Comparison of ENCODE assay signal across 11 mouse cellular contexts in genomic region chr7:27797906-27798811, GRCm38 (mm10). TPM values are rescaled to one million over a fixed set of nuclear protein-coding genes. Genes with fewer than 3 reads are reported as not detected.
DNase-seq lines count a peak whose midpoint lies in the region; ATAC-seq and TF ChIP-seq lines count a peak whose summit lies in the region.
"Had no signal": no experiment of that assay in that cellular context is flagged by ENCODE, and none has a peak within 500 bp of the region (broad histone marks: within the 10 kb centered on the region; RNA-seq: fewer than 3 reads in every experiment).

No protein-coding gene starts in this region.

- no peak overlapping the region for H3K9ac ChIP-seq in heart, adult 2 months (ENCODE audit: low read depth, low read length)
- H3K9ac ChIP-seq in lung, postnatal 0 days (replicated peaks; ENCODE audit: low read depth) = no peak overlapping the region
- H3K9ac ChIP-seq in limb, embryonic 13.5 days = no peak overlapping the region
- H3K9ac ChIP-seq in stomach, postnatal 0 days (ENCODE audit: low read length) = no peak overlapping the region
- H3K9ac ChIP-seq: liver, embryonic 13.5 days had no signal

- DNase-seq in heart, embryonic 10.5 days (ENCODE audit: low spot score) = peak; percentile 78
- no peak for DNase-seq in heart, adult 2 months
- DNase-seq in lung, postnatal 0 days (ENCODE audit: low spot score) = peak; percentile 41
- no peak for DNase-seq in lung, postnatal 36 days
- DNase-seq in stomach, postnatal 0 days (ENCODE audit: low spot score) = peak; percentile 23
- no peak for DNase-seq in left cerebral cortex, postnatal 25 days (ENCODE audit: low spot score in 2 of 2)
- DNase-seq in layer of hippocampus, postnatal 25 days (ENCODE audit: extremely low spot score in 1 of 2, low spot score in 1 of 2) = no peak
- DNase-seq: adrenal gland, adult 2 months; liver, embryonic 13.5 days; right cerebral cortex, adult 18-20 months had no signal

- H3K4me1 ChIP-seq in heart, embryonic 10.5 days = peaks cover 11% of the 10 kb centered on the region; the same call in 1 of the 2 replicates
- H3K4me1 ChIP-seq in heart, adult 2 months (ENCODE audit: control insufficient read depth, insufficient read depth, low read length) = no peaks in the 10 kb centered on the region
- no peaks in the 10 kb centered on the region for H3K4me1 ChIP-seq in lung, postnatal 0 days (ENCODE audit: insufficient read depth, low read depth, low read length)
- H3K4me1 ChIP-seq in limb, embryonic 13.5 days = peaks cover 7% of the 10 kb centered on the region
- no peaks in the 10 kb centered on the region for H3K4me1 ChIP-seq in stomach, postnatal 0 days (replicated peaks; ENCODE audit: control insufficient read depth, insufficient read depth)
- H3K4me1 ChIP-seq: liver, embryonic 13.5 days had no signal

- H3K9me3 ChIP-seq in heart, embryonic 10.5 days = no peaks in the 10 kb centered on the region
- no peaks in the 10 kb centered on the region for H3K9me3 ChIP-seq in lung, postnatal 0 days (ENCODE audit: low read length)
- H3K9me3 ChIP-seq in limb, embryonic 13.5 days = no peaks in the 10 kb centered on the region
- no peaks in the 10 kb centered on the region for H3K9me3 ChIP-seq in stomach, postnatal 0 days (ENCODE audit: control insufficient read depth, low read length)
- H3K9me3 ChIP-seq: liver, embryonic 13.5 days had no signal

- TF ChIP-seq POLR2A in heart, adult 2 months (IDR thresholded peaks at IDR 0.05; ENCODE audit: insufficient read depth, low read depth, low read length) = no peak

- intact Hi-C loops in heart, adult 2 months (cut with DNase I) = no loop called here
- intact Hi-C loops in left cerebral cortex, postnatal 25 days (cut with DNase I) = no loop called here

- no peaks in the 10 kb centered on the region for H3K79me2 ChIP-seq in heart, adult 2 months (replicated peaks; ENCODE audit: control insufficient read depth, insufficient read depth, low read length)

- 37% methylated on average over 6 of the region's 8 CpGs for WGBS in heart, embryonic 10.5 days
- WGBS in heart, adult 2 months = 36% methylated on average over 7 of the region's 8 CpGs
- 21% methylated on average over 7 of the region's 8 CpGs for WGBS in lung, postnatal 0 days
- 37% methylated on average over 8 of the region's 8 CpGs for WGBS in limb, embryonic 13.5 days
- 29% methylated on average over 8 of the region's 8 CpGs for WGBS in stomach, postnatal 0 days

- peak overlapping the region; percentile 60 for H3K27ac ChIP-seq in heart, embryonic 10.5 days
- H3K27ac ChIP-seq in heart, adult 2 months = no peak overlapping the region
- H3K27ac ChIP-seq in lung, postnatal 0 days (ENCODE audit: low read length) = no peak overlapping the region
- H3K27ac ChIP-seq in limb, embryonic 13.5 days = no peak overlapping the region
- H3K27ac ChIP-seq in stomach, postnatal 0 days (replicated peaks) = no peak overlapping the region
- H3K27ac ChIP-seq: liver, embryonic 13.5 days had no signal

- no peak overlapping the region for H3K4me2 ChIP-seq in lung, postnatal 0 days (replicated peaks; ENCODE audit: low read depth, low read length)
- H3K4me2 ChIP-seq in limb, embryonic 13.5 days (replicated peaks) = peak overlapping the region; percentile 41
- H3K4me2 ChIP-seq in stomach, postnatal 0 days (replicated peaks; ENCODE audit: low read depth) = no peak overlapping the region
- H3K4me2 ChIP-seq: liver, embryonic 13.5 days had no signal

- no peak for TF ChIP-seq CTCF in heart, adult 2 months (IDR thresholded peaks at IDR 0.05)
- peak; percentile 37; the same call in 1 of the 2 replicates for TF ChIP-seq CTCF in lung, postnatal 0 days (IDR thresholded peaks at IDR 0.05)
- peak; percentile 49 for TF ChIP-seq CTCF in stomach, postnatal 0 days (IDR thresholded peaks at IDR 0.05; ENCODE audit: low read depth)

- H3K4me3 ChIP-seq in heart, embryonic 10.5 days = peak overlapping the region; percentile 24
- no peak overlapping the region for H3K4me3 ChIP-seq in heart, adult 2 months
- H3K4me3 ChIP-seq in lung, postnatal 0 days (ENCODE audit: low read depth, low read length) = no peak overlapping the region
- no peak overlapping the region for H3K4me3 ChIP-seq in limb, embryonic 13.5 days
- H3K4me3 ChIP-seq in stomach, postnatal 0 days (ENCODE audit: low read depth, low read length) = no peak overlapping the region
- H3K4me3 ChIP-seq: liver, embryonic 13.5 days had no signal

- peak; percentile 56 for ATAC-seq in lung, postnatal 0 days
- no peak for ATAC-seq in limb, embryonic 13.5 days (ENCODE audit: low FRiP score, low read depth)
- no peak for ATAC-seq in stomach, postnatal 0 days (ENCODE audit: low FRiP score, low TSS enrichment)

- no peaks in the 10 kb centered on the region for H3K27me3 ChIP-seq in heart, embryonic 10.5 days (ENCODE audit: insufficient read depth, poor library complexity, severe bottlenecking)
- H3K27me3 ChIP-seq in heart, adult 2 months (ENCODE audit: control insufficient read depth, insufficient read depth, low read length) = peaks cover 2% of the 10 kb centered on the region; the same call in 1 of the 2 replicates
- H3K27me3 ChIP-seq in lung, postnatal 0 days (replicated peaks; ENCODE audit: insufficient read depth, low read length) = no peaks in the 10 kb centered on the region
- H3K27me3 ChIP-seq in limb, embryonic 13.5 days = no peaks in the 10 kb centered on the region
- no peaks in the 10 kb centered on the region for H3K27me3 ChIP-seq in stomach, postnatal 0 days (ENCODE audit: control insufficient read depth, insufficient read depth, low read length)
- H3K27me3 ChIP-seq: liver, embryonic 13.5 days had no signal

- no peak for TF ChIP-seq EP300 in heart, adult 2 months (IDR thresholded peaks at IDR 0.05; ENCODE audit: insufficient read depth, low read depth, low read length)
- TF ChIP-seq EP300 in lung, postnatal 0 days (IDR thresholded peaks at IDR 0.05) = no peak
- no peak for TF ChIP-seq EP300 in stomach, postnatal 0 days (optimal IDR thresholded peaks at IDR 0.05)

- H3K36me3 ChIP-seq in heart, embryonic 10.5 days = no peaks in the 10 kb centered on the region
- no peaks in the 10 kb centered on the region for H3K36me3 ChIP-seq in heart, adult 2 months (ENCODE audit: control insufficient read depth, insufficient read depth, low read length)
- no peaks in the 10 kb centered on the region for H3K36me3 ChIP-seq in lung, postnatal 0 days (ENCODE audit: insufficient read depth, low read length)
- no peaks in the 10 kb centered on the region for H3K36me3 ChIP-seq in limb, embryonic 13.5 days
- no peaks in the 10 kb centered on the region for H3K36me3 ChIP-seq in stomach, postnatal 0 days (ENCODE audit: control insufficient read depth, insufficient read depth, low read length)
- H3K36me3 ChIP-seq: liver, embryonic 13.5 days had no signal

RNA-seq across cellular contexts. Expression of gene Zfp626, which starts 8.8 kb away (rescaled TPM):
- 1.3 and 1.6 TPM in 2 replicates for polyA plus RNA-seq in heart, embryonic 10.5 days (2016; fragmentation: Nextera tagmentation; extraction: Ambion mirVana)
- 1 to 10 TPM; 5.1 to 5.2 TPM for total RNA-seq in heart, adult 2 months (2021)
- 0.68 and 1.4 TPM in 2 replicates for polyA plus RNA-seq in heart, adult 2 months (2012; rRNA removed)
- 1.7 and 2.0 TPM in 2 replicates for polyA plus RNA-seq in lung, postnatal 0 days (2015; fragmentation: Nextera tagmentation; extraction: Ambion mirVana)
- polyA plus RNA-seq in limb, embryonic 13.5 days (2015; fragmentation: Nextera tagmentation; extraction: Ambion mirVana) = 2.7 TPM in 2 replicates
- 1.3 and 1.6 TPM in 2 replicates for polyA plus RNA-seq in stomach, postnatal 0 days (2015; fragmentation: Nextera tagmentation; extraction: Ambion mirVana)
- 1 to 10 TPM; 7.2 to 8.2 TPM for total RNA-seq in left cerebral cortex, postnatal 25 days (2021)
- 1 to 10 TPM; 8.9 to 9.0 TPM for total RNA-seq in layer of hippocampus, postnatal 25 days (2021)

RNA-seq across cellular contexts. Expression of gene Zfp59, which starts 40.2 kb away (rescaled TPM):
- 6.9 and 7.4 TPM in 2 replicates for polyA plus RNA-seq in heart, embryonic 10.5 days (2016; fragmentation: Nextera tagmentation; extraction: Ambion mirVana)
- total RNA-seq in heart, adult 2 months (2021) = 1 to 10 TPM; 2.8 to 3.1 TPM
- 0.62 and 1.5 TPM in 2 replicates for polyA plus RNA-seq in heart, adult 2 months (2012; rRNA removed)
- polyA plus RNA-seq in lung, postnatal 0 days (2015; fragmentation: Nextera tagmentation; extraction: Ambion mirVana) = 3.8 and 4.5 TPM in 2 replicates
- polyA plus RNA-seq in limb, embryonic 13.5 days (2015; fragmentation: Nextera tagmentation; extraction: Ambion mirVana) = 9.1 and 10.2 TPM in 2 replicates
- 2.8 and 3.0 TPM in 2 replicates for polyA plus RNA-seq in stomach, postnatal 0 days (2015; fragmentation: Nextera tagmentation; extraction: Ambion mirVana)
- 1 to 10 TPM; 4.2 to 4.6 TPM for total RNA-seq in left cerebral cortex, postnatal 25 days (2021)
- total RNA-seq in layer of hippocampus, postnatal 25 days (2021) = 1 to 10 TPM; 4.0 to 4.8 TPM

RNA-seq across cellular contexts. Expression of gene Zfp607a, which starts 59.2 kb away (rescaled TPM):
- polyA plus RNA-seq in heart, embryonic 10.5 days (2016; fragmentation: Nextera tagmentation; extraction: Ambion mirVana) = 4.4 and 4.7 TPM in 2 replicates
- total RNA-seq in heart, adult 2 months (2021) = 1 to 10 TPM; 2.5 to 3.4 TPM
- polyA plus RNA-seq in heart, adult 2 months (2012; rRNA removed) = 0.47 and 1.8 TPM in 2 replicates
- 2.4 and 2.5 TPM in 2 replicates for polyA plus RNA-seq in lung, postnatal 0 days (2015; fragmentation: Nextera tagmentation; extraction: Ambion mirVana)
- 3.4 and 3.6 TPM in 2 replicates for polyA plus RNA-seq in limb, embryonic 13.5 days (2015; fragmentation: Nextera tagmentation; extraction: Ambion mirVana)
- polyA plus RNA-seq in stomach, postnatal 0 days (2015; fragmentation: Nextera tagmentation; extraction: Ambion mirVana) = 1.4 and 1.6 TPM in 2 replicates
- 1 to 10 TPM; 1.7 to 2.0 TPM for total RNA-seq in left cerebral cortex, postnatal 25 days (2021)
- 1 to 10 TPM; 2.2 to 2.3 TPM for total RNA-seq in layer of hippocampus, postnatal 25 days (2021)

Comparison
In these comparisons a context has a peak if more than half of its experiments do, and no peak if none do; other contexts are left out.
1. DNase-seq: peak in heart, embryonic 10.5 days (single experiment), lung, postnatal 0 days (single experiment) and stomach, postnatal 0 days (single experiment); none in heart, adult 2 months (0 of 2), lung, postnatal 36 days (single experiment), left cerebral cortex, postnatal 25 days (0 of 2) and layer of hippocampus, postnatal 25 days (0 of 2).